Mouse (Mus musculus): ENCODE measurements around the gene Rsbn1. TPM values are rescaled to one million over a fixed set of nuclear protein-coding genes. Genes with fewer than 3 reads are reported as not detected.

The Rsbn1 gene
- polyA plus RNA-seq, 1 experiment from 2014 or later: 8.9 TPM

- Histone ChIP-seq H3K36me3 (ENCODE audit: insufficient read depth, low read length) (0 out of 2 replicates have a peak, but pooled peaks cover 8% of the 10 kb centered on the region), H3K9ac (replicated peaks; ENCODE audit: low read length) (no peak overlapping the region), H3K9me3 (ENCODE audit: low read length) (no peaks in the 10 kb centered on the region), H3K4me2 (replicated peaks; ENCODE audit: low read depth, low read length) (no peak overlapping the region), H3K27me3 (ENCODE audit: insufficient read depth, low read length) (no peaks in the 10 kb centered on the region), H3K27ac (ENCODE audit: low read length) (0 out of 2 replicates have a peak overlapping the region, but pooled peaks have one; percentile 38), H3K4me3 (ENCODE audit: low read length) (no peak overlapping the region), H3K4me1 (ENCODE audit: insufficient read depth, low read length) (peaks cover 10% of the 10 kb centered on the region; the same call in 1 of the 2 replicates)
- WGBS: 55% methylated on average over 6 of the region's 6 CpGs
- no peak for ATAC-seq (ENCODE audit: low FRiP score, low TSS enrichment)
Measured at GRCm38 (mm10) chr3:103927511-103927910, 13.6 kb downstream of the Rsbn1 start.

GRCm38 (mm10) chr3:103944794-103945562, 31.1 kb downstream of the Rsbn1 start:
- WGBS: 92% methylated on average over 1 of the region's 1 CpGs
- ATAC-seq (ENCODE audit: low FRiP score, low TSS enrichment): no peak
- H3K36me3 ChIP-seq (ENCODE audit: insufficient read depth, low read length): no peaks in the 10 kb centered on the region; the same call in 1 of the 2 replicates

GRCm38 (mm10) chr3:103948666-103949065, 34.7 kb downstream of the Rsbn1 start:
- no peak overlapping the region for H3K4me3 ChIP-seq (ENCODE audit: low read length)
- no peak overlapping the region for H3K4me2 ChIP-seq (replicated peaks; ENCODE audit: low read depth, low read length)
- WGBS: 90% methylated on average over 7 of the region's 7 CpGs
- H3K27me3 ChIP-seq (ENCODE audit: insufficient read depth, low read length): no peaks in the 10 kb centered on the region
- H3K4me1 ChIP-seq (ENCODE audit: insufficient read depth, low read length): no peaks in the 10 kb centered on the region
- H3K36me3 ChIP-seq (ENCODE audit: insufficient read depth, low read length): no peaks in the 10 kb centered on the region; the same call in 1 of the 2 replicates
- no peak for ATAC-seq (ENCODE audit: low FRiP score, low TSS enrichment)
- no peaks in the 10 kb centered on the region; the same call in 1 of the 2 replicates for H3K9me3 ChIP-seq (ENCODE audit: low read length)
- no peak overlapping the region for H3K27ac ChIP-seq (ENCODE audit: low read length)
- H3K9ac ChIP-seq (replicated peaks; ENCODE audit: low read length): no peak overlapping the region

More at GRCm38 (mm10) chr3:103944794-103945562, 31.1 kb downstream of the Rsbn1 start:
- Histone ChIP-seq H3K4me2 (replicated peaks; ENCODE audit: low read depth, low read length) (no peak overlapping the region), H3K9me3 (ENCODE audit: low read length) (no peaks in the 10 kb centered on the region; the same call in 1 of the 2 replicates), H3K27me3 (ENCODE audit: insufficient read depth, low read length) (no peaks in the 10 kb centered on the region), H3K27ac (ENCODE audit: low read length) (no peak overlapping the region), H3K4me3 (ENCODE audit: low read length) (no peak overlapping the region), H3K9ac (replicated peaks; ENCODE audit: low read length) (no peak overlapping the region), H3K4me1 (ENCODE audit: insufficient read depth, low read length) (no peaks in the 10 kb centered on the region)

GRCm38 (mm10) chr3:103960622-103961021, 46.7 kb downstream of the Rsbn1 start:
- Histone ChIP-seq H3K27ac (ENCODE audit: low read length) (no peak overlapping the region), H3K4me3 (ENCODE audit: low read length) (no peak overlapping the region), H3K9ac (replicated peaks; ENCODE audit: low read length) (no peak overlapping the region), H3K4me1 (ENCODE audit: insufficient read depth, low read length) (no peaks in the 10 kb centered on the region), H3K9me3 (ENCODE audit: low read length) (no peaks in the 10 kb centered on the region), H3K4me2 (replicated peaks; ENCODE audit: low read depth, low read length) (no peak overlapping the region), H3K36me3 (ENCODE audit: insufficient read depth, low read length) (peaks cover 12% of the 10 kb centered on the region), H3K27me3 (ENCODE audit: insufficient read depth, low read length) (no peaks in the 10 kb centered on the region)
- WGBS: 92% methylated on average over 3 of the region's 3 CpGs
- ATAC-seq (ENCODE audit: low FRiP score, low TSS enrichment): no peak

- Histone ChIP-seq H3K4me2 (replicated peaks; ENCODE audit: low read depth, low read length) (peak overlapping the region; percentile 85), H3K4me3 (ENCODE audit: low read length) (peak overlapping the region; percentile 93), H3K9me3 (ENCODE audit: low read length) (no peaks in the 10 kb centered on the region), H3K9ac (replicated peaks; ENCODE audit: low read length) (peak overlapping the region; percentile 95), H3K27me3 (ENCODE audit: insufficient read depth, low read length) (no peaks in the 10 kb centered on the region), H3K4me1 (ENCODE audit: insufficient read depth, low read length) (peaks cover 10% of the 10 kb centered on the region), H3K36me3 (ENCODE audit: insufficient read depth, low read length) (peaks cover 6% of the 10 kb centered on the region; the same call in 1 of the 2 replicates), H3K27ac (ENCODE audit: low read length) (peak overlapping the region; percentile 97)
- no peak for ATAC-seq (ENCODE audit: low FRiP score, low TSS enrichment)
- 19% methylated on average over 2 of the region's 2 CpGs for WGBS
Measured at GRCm38 (mm10) chr3:103967231-103967630, 53.3 kb downstream of the Rsbn1 start.

- Histone ChIP-seq H3K4me1 (ENCODE audit: insufficient read depth, low read length) (peaks cover 10% of the 10 kb centered on the region), H3K4me2 (replicated peaks; ENCODE audit: low read depth, low read length) (peak within 1 kb of the TSS; percentile 85), H3K27ac (ENCODE audit: low read length) (peak within 1 kb of the TSS; percentile 97), H3K4me3 (ENCODE audit: low read length) (peak within 1 kb of the TSS; percentile 93), H3K9me3 (ENCODE audit: low read length) (no peaks in the 10 kb centered on the region), H3K36me3 (ENCODE audit: insufficient read depth, low read length) (peaks cover 3% of the 10 kb centered on the region; the same call in 1 of the 2 replicates), H3K9ac (replicated peaks; ENCODE audit: low read length) (peak within 1 kb of the TSS; percentile 95), H3K27me3 (ENCODE audit: insufficient read depth, low read length) (no peaks in the 10 kb centered on the region)
- under 1% methylated on average over 70 of the region's 70 CpGs for WGBS
- ATAC-seq (ENCODE audit: low FRiP score, low TSS enrichment): peak; percentile 99
Measured at GRCm38 (mm10) chr3:103967861-103968691, 54.2 kb downstream of the Rsbn1 start, which contains the start of gene Phtf1. Phtf1 (plus strand) TSS chr3:103968110.

- H3K4me2 ChIP-seq (replicated peaks; ENCODE audit: low read depth, low read length): peak overlapping the region; percentile 85
- ATAC-seq (ENCODE audit: low FRiP score, low TSS enrichment): peak; percentile 84
- H3K27ac ChIP-seq (ENCODE audit: low read length): peak overlapping the region; percentile 97
- peaks cover 3% of the 10 kb centered on the region; the same call in 1 of the 2 replicates for H3K36me3 ChIP-seq (ENCODE audit: insufficient read depth, low read length)
- under 1% methylated on average over 22 of the region's 24 CpGs for WGBS
- peak overlapping the region; percentile 93 for H3K4me3 ChIP-seq (ENCODE audit: low read length)
- H3K27me3 ChIP-seq (ENCODE audit: insufficient read depth, low read length): no peaks in the 10 kb centered on the region
- peak overlapping the region; percentile 95 for H3K9ac ChIP-seq (replicated peaks; ENCODE audit: low read length)
- peaks cover 10% of the 10 kb centered on the region for H3K4me1 ChIP-seq (ENCODE audit: insufficient read depth, low read length)
- H3K9me3 ChIP-seq (ENCODE audit: low read length): no peaks in the 10 kb centered on the region
Measured at GRCm38 (mm10) chr3:103968701-103969100, 54.8 kb downstream of the Rsbn1 start.

GRCm38 (mm10) chr3:103971157-103971556, 57.2 kb downstream of the Rsbn1 start:
- no peak overlapping the region for H3K27ac ChIP-seq (ENCODE audit: low read length)
- no peak overlapping the region for H3K4me2 ChIP-seq (replicated peaks; ENCODE audit: low read depth, low read length)
- H3K9me3 ChIP-seq (ENCODE audit: low read length): no peaks in the 10 kb centered on the region
- WGBS: 94% methylated on average over 2 of the region's 2 CpGs
- peaks cover 10% of the 10 kb centered on the region for H3K4me1 ChIP-seq (ENCODE audit: insufficient read depth, low read length)
- H3K9ac ChIP-seq (replicated peaks; ENCODE audit: low read length): no peak overlapping the region
- peaks cover 3% of the 10 kb centered on the region; the same call in 1 of the 2 replicates for H3K36me3 ChIP-seq (ENCODE audit: insufficient read depth, low read length)
- no peak overlapping the region for H3K4me3 ChIP-seq (ENCODE audit: low read length)
- no peaks in the 10 kb centered on the region for H3K27me3 ChIP-seq (ENCODE audit: insufficient read depth, low read length)
- no peak for ATAC-seq (ENCODE audit: low FRiP score, low TSS enrichment)

- Histone ChIP-seq H3K27ac (ENCODE audit: low read length) (no peak overlapping the region), H3K9me3 (ENCODE audit: low read length) (no peaks in the 10 kb centered on the region), H3K4me3 (ENCODE audit: low read length) (no peak overlapping the region), H3K4me1 (ENCODE audit: insufficient read depth, low read length) (no peaks in the 10 kb centered on the region), H3K4me2 (replicated peaks; ENCODE audit: low read depth, low read length) (no peak overlapping the region), H3K9ac (replicated peaks; ENCODE audit: low read length) (no peak overlapping the region), H3K27me3 (ENCODE audit: insufficient read depth, low read length) (no peaks in the 10 kb centered on the region), H3K36me3 (ENCODE audit: insufficient read depth, low read length) (peaks cover 24% of the 10 kb centered on the region)
- WGBS: 87% methylated on average over 4 of the region's 4 CpGs
- no peak for ATAC-seq (ENCODE audit: low FRiP score, low TSS enrichment)
Measured at GRCm38 (mm10) chr3:103984556-103984955, 70.6 kb downstream of the Rsbn1 start.
